Mouse (Mus musculus): ENCODE data around the gene Bcl10. TPM values are rescaled to one million over a fixed set of nuclear protein-coding genes. Genes with fewer than 3 reads are reported as not detected.
"Not testable (repeated sequence)": the region's sequence is repeated elsewhere in the genome, so short reads cannot be mapped to it uniquely, and the experiment has no call there.

The Bcl10 gene
- total RNA-seq (2021): 10 to 100 TPM; 13.0 to 13.7 TPM
- long read RNA-seq, transcript Bcl10-201 (3 exons, 1,949 nt): major isoform, 10 of 11 reads
- long read RNA-seq, partial matches to known transcripts: 1 of 11 reads
- long read RNA-seq, other reads (novel, unspliced or antisense): 0 of 11 reads

GRCm38 (mm10) chr3:145922019-145922854 lies at the start of gene Bcl10:
Bcl10 (plus strand) TSS chr3:145922804.
- DNase-seq (ENCODE audit: low spot score in 2 of 2): no peak

GRCm38 (mm10) chr3:145873271-145873670 lies 49.3 kb upstream of the Bcl10 start:
- no peak for DNase-seq (ENCODE audit: low spot score in 2 of 2)

- no peak for DNase-seq (ENCODE audit: low spot score in 2 of 2)
Observed at GRCm38 (mm10) chr3:145874126-145874525, 48.5 kb upstream of the Bcl10 start.

GRCm38 (mm10) chr3:145876120-145876519 lies 46.5 kb upstream of the Bcl10 start:
- DNase-seq (ENCODE audit: low spot score in 2 of 2): no peak

GRCm38 (mm10) chr3:145878867-145879266 lies 43.7 kb upstream of the Bcl10 start:
- DNase-seq (ENCODE audit: low spot score in 2 of 2): not testable (repeated sequence)

GRCm38 (mm10) chr3:145880335-145880734 lies 42.3 kb upstream of the Bcl10 start:
- DNase-seq (ENCODE audit: low spot score in 2 of 2): no peak

- no peak for DNase-seq (ENCODE audit: low spot score in 2 of 2)
Observed at GRCm38 (mm10) chr3:145882076-145882874, 40.3 kb upstream of the Bcl10 start.

GRCm38 (mm10) chr3:145883233-145883632 lies 39.4 kb upstream of the Bcl10 start:
- DNase-seq (ENCODE audit: low spot score in 2 of 2): no peak

GRCm38 (mm10) chr3:145885376-145885775 lies 37.2 kb upstream of the Bcl10 start:
- DNase-seq (ENCODE audit: low spot score in 2 of 2): peak in 1 of 2 experiments; percentile 42

GRCm38 (mm10) chr3:145885851-145886464 lies 36.6 kb upstream of the Bcl10 start:
- DNase-seq (ENCODE audit: low spot score in 2 of 2): no peak

- no peak for DNase-seq (ENCODE audit: low spot score in 2 of 2)
Observed at GRCm38 (mm10) chr3:145887430-145887971, 35.1 kb upstream of the Bcl10 start.

- DNase-seq (ENCODE audit: low spot score in 2 of 2): peak; percentile 15 to 48
Observed at GRCm38 (mm10) chr3:145890346-145891132, 32.1 kb upstream of the Bcl10 start.

- DNase-seq (ENCODE audit: low spot score in 2 of 2): no peak
Observed at GRCm38 (mm10) chr3:145892451-145892850, 30.2 kb upstream of the Bcl10 start.

- no peak for DNase-seq (ENCODE audit: low spot score in 2 of 2)
Observed at GRCm38 (mm10) chr3:145894131-145894530, 28.5 kb upstream of the Bcl10 start.

GRCm38 (mm10) chr3:145897749-145898148 lies 24.9 kb upstream of the Bcl10 start:
- DNase-seq (ENCODE audit: low spot score in 2 of 2): no peak

GRCm38 (mm10) chr3:145899832-145900231 lies 22.8 kb upstream of the Bcl10 start:
- no peak for DNase-seq (ENCODE audit: low spot score in 2 of 2)

GRCm38 (mm10) chr3:145903530-145903929 lies 19.1 kb upstream of the Bcl10 start:
- no peak for DNase-seq (ENCODE audit: low spot score in 2 of 2)

GRCm38 (mm10) chr3:145904850-145905776 lies 17.5 kb upstream of the Bcl10 start:
- DNase-seq (ENCODE audit: low spot score in 2 of 2): peak; percentile 9 to 67

- DNase-seq (ENCODE audit: low spot score in 2 of 2): no peak
Observed at GRCm38 (mm10) chr3:145906582-145906981, 16.0 kb upstream of the Bcl10 start.

Data from layer of hippocampus, adult 18-20 months (tissue).